Mouse (Mus musculus): Measurements from ENCODE around the gene Ttc27. TPM values are rescaled to one million over a fixed set of nuclear protein-coding genes. Genes with fewer than 3 reads are reported as not detected.

Ttc27 gene
- polyA plus RNA-seq, 1 experiment, result 58.9 TPM

GRCm38 (mm10) chr17:74810892-74811625 lies 93.5 kb downstream of the Ttc27 start:
- Histone ChIP-seq H3K27me3 (ENCODE audit: control insufficient read depth, insufficient read depth, low read length, poor library complexity, severe bottlenecking) (no peaks in the 10 kb centered on the region), H3K4me1 (ENCODE audit: control insufficient read depth, insufficient read depth, low read length) (no peaks in the 10 kb centered on the region), H3K9ac (ENCODE audit: low read depth, poor library complexity, severe bottlenecking) (no peak overlapping the region), H3K27ac (ENCODE audit: insufficient read depth, low read length) (no peak overlapping the region), H3K36me3 (ENCODE audit: control insufficient read depth, insufficient read depth, low read length, poor library complexity, severe bottlenecking) (no peaks in the 10 kb centered on the region), H3K4me3 (ENCODE audit: low read depth, low read length) (no peak overlapping the region), H3K9me3 (replicated peaks; ENCODE audit: control insufficient read depth, insufficient read depth, low read length, poor library complexity, severe bottlenecking) (no peaks in the 10 kb centered on the region)
- TF ChIP-seq CTCF (IDR thresholded peaks at IDR 0.05; ENCODE audit: low read depth, low read length) (no peak), POLR2A (IDR thresholded peaks at IDR 0.05; ENCODE audit: insufficient read depth, low read length) (no peak), EP300 (IDR thresholded peaks at IDR 0.05; ENCODE audit: insufficient read depth, low read depth, low read length) (no peak)

- no peak overlapping the region for H3K4me3 ChIP-seq (ENCODE audit: low read depth, low read length)
These were observed 102.2 kb downstream of the Ttc27 start for GRCm38 (mm10) chr17:74819711-74820110.

GRCm38 (mm10) chr17:74830851-74831250 lies 113.3 kb downstream of the Ttc27 start:
- Histone ChIP-seq H3K36me3 (ENCODE audit: control insufficient read depth, insufficient read depth, low read length, poor library complexity, severe bottlenecking) (no peaks in the 10 kb centered on the region), H3K4me1 (ENCODE audit: control insufficient read depth, insufficient read depth, low read length) (no peaks in the 10 kb centered on the region), H3K27ac (ENCODE audit: insufficient read depth, low read length) (no peak overlapping the region), H3K9ac (ENCODE audit: low read depth, poor library complexity, severe bottlenecking) (no peak overlapping the region), H3K9me3 (replicated peaks; ENCODE audit: control insufficient read depth, insufficient read depth, low read length, poor library complexity, severe bottlenecking) (no peaks in the 10 kb centered on the region), H3K27me3 (ENCODE audit: control insufficient read depth, insufficient read depth, low read length, poor library complexity, severe bottlenecking) (no peaks in the 10 kb centered on the region), H3K4me3 (ENCODE audit: low read depth, low read length) (no peak overlapping the region)
- no peak for TF ChIP-seq EP300 (IDR thresholded peaks at IDR 0.05; ENCODE audit: insufficient read depth, low read depth, low read length)
- no peak for TF ChIP-seq CTCF (IDR thresholded peaks at IDR 0.05; ENCODE audit: low read depth, low read length)
- TF ChIP-seq POLR2A (IDR thresholded peaks at IDR 0.05; ENCODE audit: insufficient read depth, low read length), result no peak

More at GRCm38 (mm10) chr17:74819711-74820110, 102.2 kb downstream of the Ttc27 start:
- H3K4me1 ChIP-seq (ENCODE audit: control insufficient read depth, insufficient read depth, low read length), result no peaks in the 10 kb centered on the region
- no peaks in the 10 kb centered on the region for H3K27me3 ChIP-seq (ENCODE audit: control insufficient read depth, insufficient read depth, low read length, poor library complexity, severe bottlenecking)
- no peak overlapping the region for H3K9ac ChIP-seq (ENCODE audit: low read depth, poor library complexity, severe bottlenecking)
- H3K36me3 ChIP-seq (ENCODE audit: control insufficient read depth, insufficient read depth, low read length, poor library complexity, severe bottlenecking), result no peaks in the 10 kb centered on the region
- no peak for TF ChIP-seq EP300 (IDR thresholded peaks at IDR 0.05; ENCODE audit: insufficient read depth, low read depth, low read length)
- TF ChIP-seq POLR2A (IDR thresholded peaks at IDR 0.05; ENCODE audit: insufficient read depth, low read length), result no peak
- no peak for TF ChIP-seq CTCF (IDR thresholded peaks at IDR 0.05; ENCODE audit: low read depth, low read length)
- H3K9me3 ChIP-seq (replicated peaks; ENCODE audit: control insufficient read depth, insufficient read depth, low read length, poor library complexity, severe bottlenecking), result no peaks in the 10 kb centered on the region
- H3K27ac ChIP-seq (ENCODE audit: insufficient read depth, low read length), result no peak overlapping the region

GRCm38 (mm10) chr17:74841721-74842120 lies 124.2 kb downstream of the Ttc27 start:
- H3K9ac ChIP-seq (ENCODE audit: low read depth, poor library complexity, severe bottlenecking), result no peak overlapping the region
- H3K27ac ChIP-seq (ENCODE audit: insufficient read depth, low read length), result no peak overlapping the region
- peaks cover 2% of the 10 kb centered on the region; the same call in 1 of the 2 replicates for H3K36me3 ChIP-seq (ENCODE audit: control insufficient read depth, insufficient read depth, low read length, poor library complexity, severe bottlenecking)
- H3K27me3 ChIP-seq (ENCODE audit: control insufficient read depth, insufficient read depth, low read length, poor library complexity, severe bottlenecking), result no peaks in the 10 kb centered on the region
- H3K4me3 ChIP-seq (ENCODE audit: low read depth, low read length), result no peak overlapping the region
- H3K4me1 ChIP-seq (ENCODE audit: control insufficient read depth, insufficient read depth, low read length), result no peaks in the 10 kb centered on the region
- no peaks in the 10 kb centered on the region for H3K9me3 ChIP-seq (replicated peaks; ENCODE audit: control insufficient read depth, insufficient read depth, low read length, poor library complexity, severe bottlenecking)
- no peak for TF ChIP-seq POLR2A (IDR thresholded peaks at IDR 0.05; ENCODE audit: insufficient read depth, low read length)
- no peak for TF ChIP-seq EP300 (IDR thresholded peaks at IDR 0.05; ENCODE audit: insufficient read depth, low read depth, low read length)
- TF ChIP-seq CTCF (IDR thresholded peaks at IDR 0.05; ENCODE audit: low read depth, low read length), result no peak

GRCm38 (mm10) chr17:74842603-74843002 lies 125.1 kb downstream of the Ttc27 start:
- TF ChIP-seq EP300 (IDR thresholded peaks at IDR 0.05; ENCODE audit: insufficient read depth, low read depth, low read length), result no peak
- TF ChIP-seq CTCF (IDR thresholded peaks at IDR 0.05; ENCODE audit: low read depth, low read length), result no peak
- no peak for TF ChIP-seq POLR2A (IDR thresholded peaks at IDR 0.05; ENCODE audit: insufficient read depth, low read length)
- no peaks in the 10 kb centered on the region for H3K9me3 ChIP-seq (replicated peaks; ENCODE audit: control insufficient read depth, insufficient read depth, low read length, poor library complexity, severe bottlenecking)
- H3K27me3 ChIP-seq (ENCODE audit: control insufficient read depth, insufficient read depth, low read length, poor library complexity, severe bottlenecking), result no peaks in the 10 kb centered on the region
- peaks cover 2% of the 10 kb centered on the region; the same call in 1 of the 2 replicates for H3K36me3 ChIP-seq (ENCODE audit: control insufficient read depth, insufficient read depth, low read length, poor library complexity, severe bottlenecking)
- H3K4me1 ChIP-seq (ENCODE audit: control insufficient read depth, insufficient read depth, low read length), result peaks cover 1% of the 10 kb centered on the region
- H3K4me3 ChIP-seq (ENCODE audit: low read depth, low read length), result no peak overlapping the region
- H3K9ac ChIP-seq (ENCODE audit: low read depth, poor library complexity, severe bottlenecking), result no peak overlapping the region
- H3K27ac ChIP-seq (ENCODE audit: insufficient read depth, low read length), result no peak overlapping the region

GRCm38 (mm10) chr17:74843486-74843885 lies 126.0 kb downstream of the Ttc27 start:
- no peak overlapping the region for H3K27ac ChIP-seq (ENCODE audit: insufficient read depth, low read length)
- peaks cover 1% of the 10 kb centered on the region for H3K4me1 ChIP-seq (ENCODE audit: control insufficient read depth, insufficient read depth, low read length)
- no peak overlapping the region for H3K4me3 ChIP-seq (ENCODE audit: low read depth, low read length)
- H3K27me3 ChIP-seq (ENCODE audit: control insufficient read depth, insufficient read depth, low read length, poor library complexity, severe bottlenecking), result no peaks in the 10 kb centered on the region
- H3K9ac ChIP-seq (ENCODE audit: low read depth, poor library complexity, severe bottlenecking), result no peak overlapping the region
- no peaks in the 10 kb centered on the region for H3K36me3 ChIP-seq (ENCODE audit: control insufficient read depth, insufficient read depth, low read length, poor library complexity, severe bottlenecking)
- no peak for TF ChIP-seq EP300 (IDR thresholded peaks at IDR 0.05; ENCODE audit: insufficient read depth, low read depth, low read length)
- TF ChIP-seq CTCF (IDR thresholded peaks at IDR 0.05; ENCODE audit: low read depth, low read length), result no peak
- no peak for TF ChIP-seq POLR2A (IDR thresholded peaks at IDR 0.05; ENCODE audit: insufficient read depth, low read length)
- H3K9me3 ChIP-seq (replicated peaks; ENCODE audit: control insufficient read depth, insufficient read depth, low read length, poor library complexity, severe bottlenecking), result no peaks in the 10 kb centered on the region
